Mouse (Mus musculus) megakaryocyte, embryonic 14.5 days (primary cell): ENCODE data around the gene Isl2.

Experiments used
- FLI1 ChIP-seq: IDR thresholded peaks from 2 replicates; pipeline ENCODE4 v1.6.1; 2012; ENCODE audit warnings: low read length, inconsistent platforms, mixed read lengths
- GATA1 ChIP-seq: IDR thresholded peaks from 3 replicates; pipeline ENCODE4 v1.6.1; 2012; ENCODE audit warnings: mixed read lengths, low read length, inconsistent platforms, borderline replicate concordance

- TF ChIP-seq GATA1 (no peak), FLI1 (no peak)
These were observed 29.8 kb upstream of the Isl2 start for GRCm38 (mm10) chr9:55508701-55509100.
